Mouse (Mus musculus): ENCODE data around the gene Trim67. TPM values are rescaled to one million over a fixed set of nuclear protein-coding genes. Genes with fewer than 3 reads are reported as not detected.
A peak's percentile ranks its signal among the peaks of the same experiment; 100 is the strongest.

Gene Trim67
- polyA plus RNA-seq, 1 experiment: 0.09 TPM

DNA sequence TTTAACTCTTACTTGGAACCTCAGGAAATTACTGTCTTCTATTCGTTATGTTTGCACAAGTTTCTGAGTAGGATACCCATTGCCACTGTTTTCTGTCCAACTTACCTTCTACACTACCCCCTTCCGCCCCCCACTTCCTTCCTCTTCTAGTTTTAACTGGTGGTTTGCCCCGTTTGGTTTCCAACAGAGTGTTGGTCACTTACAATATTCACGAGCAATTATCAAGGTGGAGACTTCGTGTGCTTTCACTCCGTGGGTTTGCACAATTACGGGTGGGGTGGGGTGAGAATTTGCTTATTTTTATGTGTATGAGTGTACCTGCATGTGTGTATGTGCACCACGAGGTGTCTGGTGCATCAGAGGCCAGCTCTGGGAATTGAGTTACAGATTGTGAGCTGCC is 70.8 kb downstream of the Trim67 start:
- Histone ChIP-seq H3K4me1 (ENCODE audit: control insufficient read depth, insufficient read depth, low read length) (peaks cover 38% of the 10 kb centered on the region), H3K27ac (ENCODE audit: insufficient read depth, low read depth, low read length) (peak overlapping the region; percentile 7; the same call in 1 of the 2 replicates), H3K4me3 (ENCODE audit: insufficient read depth, low read length) (peak overlapping the region; percentile 99)
- TF ChIP-seq POLR2A (IDR thresholded peaks at IDR 0.05; ENCODE audit: borderline replicate concordance, low read depth, low read length): no peak
- TF ChIP-seq CTCF (IDR thresholded peaks at IDR 0.05; ENCODE audit: low read depth, low read length): no peak

DNA sequence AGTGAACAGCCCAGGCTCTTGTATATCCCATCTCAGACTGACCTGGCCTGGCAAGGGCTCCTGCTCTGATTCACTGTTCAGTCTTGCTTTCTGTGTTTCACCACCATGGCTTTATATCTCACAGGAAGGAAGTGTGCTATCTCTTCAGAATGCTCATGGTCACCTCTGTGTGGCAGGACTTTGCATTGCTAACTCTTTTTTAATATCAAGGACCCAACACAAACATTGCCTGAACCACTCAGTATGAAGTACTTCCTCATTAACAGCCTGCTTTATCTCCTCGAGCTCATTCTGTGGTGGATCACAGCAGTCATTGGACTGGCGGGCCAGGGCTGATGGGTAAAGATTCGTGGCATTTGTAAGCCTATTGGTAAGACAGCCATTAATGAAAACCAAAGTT is 73.8 kb downstream of the Trim67 start:
- Histone ChIP-seq H3K27ac (ENCODE audit: insufficient read depth, low read depth, low read length) (no peak overlapping the region), H3K4me1 (ENCODE audit: control insufficient read depth, insufficient read depth, low read length) (peaks cover 38% of the 10 kb centered on the region), H3K4me3 (ENCODE audit: insufficient read depth, low read length) (no peak overlapping the region)
- TF ChIP-seq CTCF (IDR thresholded peaks at IDR 0.05; ENCODE audit: low read depth, low read length) (no peak), POLR2A (IDR thresholded peaks at IDR 0.05; ENCODE audit: borderline replicate concordance, low read depth, low read length) (no peak)

DNA sequence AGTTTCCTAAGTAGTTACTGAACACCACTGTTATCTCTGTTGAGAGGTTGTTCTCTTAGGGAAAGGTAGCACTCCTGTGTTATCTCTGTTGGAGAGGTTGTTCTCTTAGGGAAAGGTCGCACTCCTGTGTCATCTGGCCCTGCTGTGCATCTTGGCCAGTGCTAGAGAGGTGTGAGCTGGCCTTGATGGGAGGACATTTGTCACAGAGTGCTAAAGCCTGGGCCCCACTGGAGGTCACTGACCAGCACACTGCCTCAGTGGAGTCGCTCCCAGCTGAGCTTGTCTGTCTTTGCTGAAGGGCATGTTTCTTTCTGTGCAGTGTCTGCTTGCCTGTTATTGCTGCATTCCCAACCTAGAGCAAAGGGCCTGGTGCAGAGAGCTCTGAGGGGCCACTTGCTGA is 74.2 kb downstream of the Trim67 start:
- H3K4me3 ChIP-seq (ENCODE audit: insufficient read depth, low read length): no peak overlapping the region
- H3K4me1 ChIP-seq (ENCODE audit: control insufficient read depth, insufficient read depth, low read length): peaks cover 38% of the 10 kb centered on the region
- no peak overlapping the region for H3K27ac ChIP-seq (ENCODE audit: insufficient read depth, low read depth, low read length)
- no peak for TF ChIP-seq POLR2A (IDR thresholded peaks at IDR 0.05; ENCODE audit: borderline replicate concordance, low read depth, low read length)
- no peak for TF ChIP-seq CTCF (IDR thresholded peaks at IDR 0.05; ENCODE audit: low read depth, low read length)

DNA sequence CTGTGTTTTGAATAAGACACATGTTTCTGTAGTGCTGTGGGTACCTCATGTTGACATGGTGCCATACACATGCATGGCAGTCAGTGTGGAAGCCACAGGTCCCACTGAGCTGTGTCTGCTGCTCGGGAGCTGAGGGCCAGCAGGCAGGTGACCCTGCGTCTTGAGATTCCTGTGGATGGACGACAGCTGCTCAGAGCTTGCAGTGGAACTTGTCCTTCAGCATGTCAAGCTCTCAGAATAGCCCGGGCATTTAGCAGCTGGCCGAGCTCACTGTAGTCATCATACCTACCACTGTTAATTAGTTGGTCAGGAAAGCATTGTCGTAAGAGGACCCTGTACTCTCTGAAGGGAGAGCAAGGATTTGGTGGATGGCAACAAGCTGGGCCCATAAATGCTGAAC is 76.8 kb downstream of the Trim67 start:
- Histone ChIP-seq H3K27ac (ENCODE audit: insufficient read depth, low read depth, low read length) (no peak overlapping the region), H3K4me3 (ENCODE audit: insufficient read depth, low read length) (no peak overlapping the region), H3K4me1 (ENCODE audit: control insufficient read depth, insufficient read depth, low read length) (peaks cover 33% of the 10 kb centered on the region)
- TF ChIP-seq CTCF (IDR thresholded peaks at IDR 0.05; ENCODE audit: low read depth, low read length) (no peak), POLR2A (IDR thresholded peaks at IDR 0.05; ENCODE audit: borderline replicate concordance, low read depth, low read length) (no peak)

DNA sequence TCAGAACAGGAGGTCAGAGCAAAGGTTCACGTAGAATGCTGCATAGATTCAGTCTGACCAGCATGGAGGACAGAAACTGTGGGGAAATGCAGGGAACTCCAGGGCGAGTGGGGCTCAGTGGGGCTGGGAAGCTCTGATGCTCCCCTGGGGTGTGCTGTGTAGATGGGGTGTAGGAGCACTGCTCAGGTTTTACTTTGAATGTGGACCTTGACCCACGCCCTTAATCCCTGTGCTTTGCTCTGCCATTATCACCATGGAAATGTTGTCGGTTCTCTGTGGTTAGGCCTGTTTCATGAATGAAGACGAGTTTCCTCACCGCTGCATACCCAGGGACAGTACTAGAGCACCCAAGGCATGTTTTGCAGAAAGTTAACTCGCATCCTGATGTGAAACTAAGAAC is 78.6 kb downstream of the Trim67 start:
- Histone ChIP-seq H3K4me3 (ENCODE audit: insufficient read depth, low read length) (no peak overlapping the region), H3K27ac (ENCODE audit: insufficient read depth, low read depth, low read length) (no peak overlapping the region), H3K4me1 (ENCODE audit: control insufficient read depth, insufficient read depth, low read length) (peaks cover 21% of the 10 kb centered on the region)
- TF ChIP-seq POLR2A (IDR thresholded peaks at IDR 0.05; ENCODE audit: borderline replicate concordance, low read depth, low read length) (no peak), CTCF (IDR thresholded peaks at IDR 0.05; ENCODE audit: low read depth, low read length) (no peak)

DNA sequence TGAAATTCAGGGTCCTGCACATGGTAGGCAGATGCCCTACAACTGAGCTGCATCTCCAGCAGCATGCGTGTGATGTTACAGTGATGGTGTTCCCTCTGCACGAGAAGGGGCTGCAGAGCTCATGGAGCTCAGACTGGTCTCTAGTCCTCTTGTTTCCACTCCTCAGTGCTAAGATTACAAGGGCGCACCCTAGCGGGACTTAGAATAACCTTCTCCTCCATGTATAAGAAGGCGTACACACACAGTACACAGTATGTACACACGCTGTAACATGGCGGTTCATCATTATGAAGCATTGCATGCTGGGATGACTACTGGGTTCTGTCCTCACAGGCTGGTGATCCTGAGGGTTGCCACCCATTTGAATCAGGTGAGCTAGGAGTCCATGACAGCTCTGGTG is 79.2 kb downstream of the Trim67 start:
- H3K4me1 ChIP-seq (ENCODE audit: control insufficient read depth, insufficient read depth, low read length): peaks cover 17% of the 10 kb centered on the region
- no peak overlapping the region for H3K4me3 ChIP-seq (ENCODE audit: insufficient read depth, low read length)
- no peak for TF ChIP-seq CTCF (IDR thresholded peaks at IDR 0.05; ENCODE audit: low read depth, low read length)
- no peak for TF ChIP-seq POLR2A (IDR thresholded peaks at IDR 0.05; ENCODE audit: borderline replicate concordance, low read depth, low read length)
- no peak overlapping the region for H3K27ac ChIP-seq (ENCODE audit: insufficient read depth, low read depth, low read length)

DNA sequence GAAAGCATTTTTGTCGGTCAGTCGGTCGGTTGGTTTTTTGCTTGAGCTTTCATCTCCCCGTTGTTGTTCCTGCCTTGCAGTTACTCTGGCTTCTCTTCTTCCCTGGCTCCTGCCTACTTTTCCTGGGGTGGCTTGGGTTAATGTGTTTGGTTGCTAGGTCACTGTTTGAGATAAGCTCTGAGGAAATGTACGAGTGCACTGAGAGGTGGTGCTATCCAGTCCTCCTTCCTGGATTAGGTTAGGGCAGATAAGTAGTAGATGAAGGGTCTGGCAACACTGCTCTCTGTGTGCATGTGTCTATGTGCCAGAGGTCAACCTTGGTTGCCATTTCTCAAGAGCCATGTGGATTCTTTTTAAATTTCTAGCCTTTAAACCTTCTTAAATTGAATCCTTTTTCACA is 79.8 kb downstream of the Trim67 start:
- H3K4me3 ChIP-seq (ENCODE audit: insufficient read depth, low read length): no peak overlapping the region
- peaks cover 11% of the 10 kb centered on the region for H3K4me1 ChIP-seq (ENCODE audit: control insufficient read depth, insufficient read depth, low read length)
- TF ChIP-seq POLR2A (IDR thresholded peaks at IDR 0.05; ENCODE audit: borderline replicate concordance, low read depth, low read length): no peak
- TF ChIP-seq CTCF (IDR thresholded peaks at IDR 0.05; ENCODE audit: low read depth, low read length): no peak
- H3K27ac ChIP-seq (ENCODE audit: insufficient read depth, low read depth, low read length): no peak overlapping the region

DNA sequence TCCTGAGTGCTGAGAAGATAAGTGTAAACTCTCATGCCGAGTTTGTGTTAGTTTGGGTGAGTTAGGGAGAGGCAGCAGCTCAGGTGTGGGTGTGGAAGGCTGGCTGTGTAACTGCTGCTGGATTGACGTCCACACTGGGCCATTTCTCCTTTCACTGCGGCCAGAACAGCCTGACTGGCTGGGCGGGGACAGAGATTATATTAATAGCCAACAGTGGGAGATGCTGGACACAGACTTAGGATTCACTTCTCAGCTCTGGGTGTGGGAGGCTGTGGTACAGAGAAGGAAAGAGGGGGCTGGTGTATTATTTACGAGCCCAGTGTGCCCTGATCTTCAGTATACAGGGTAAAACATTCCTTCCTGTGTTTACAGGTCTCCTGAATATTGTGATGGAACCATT is 85.2 kb downstream of the Trim67 start:
- TF ChIP-seq POLR2A (IDR thresholded peaks at IDR 0.05; ENCODE audit: borderline replicate concordance, low read depth, low read length) (no peak), CTCF (IDR thresholded peaks at IDR 0.05; ENCODE audit: low read depth, low read length) (no peak)
- H3K4me3 ChIP-seq (ENCODE audit: insufficient read depth, low read length): no peak overlapping the region
- H3K27ac ChIP-seq (ENCODE audit: insufficient read depth, low read depth, low read length): no peak overlapping the region
- no peaks in the 10 kb centered on the region for H3K4me1 ChIP-seq (ENCODE audit: control insufficient read depth, insufficient read depth, low read length)

DNA sequence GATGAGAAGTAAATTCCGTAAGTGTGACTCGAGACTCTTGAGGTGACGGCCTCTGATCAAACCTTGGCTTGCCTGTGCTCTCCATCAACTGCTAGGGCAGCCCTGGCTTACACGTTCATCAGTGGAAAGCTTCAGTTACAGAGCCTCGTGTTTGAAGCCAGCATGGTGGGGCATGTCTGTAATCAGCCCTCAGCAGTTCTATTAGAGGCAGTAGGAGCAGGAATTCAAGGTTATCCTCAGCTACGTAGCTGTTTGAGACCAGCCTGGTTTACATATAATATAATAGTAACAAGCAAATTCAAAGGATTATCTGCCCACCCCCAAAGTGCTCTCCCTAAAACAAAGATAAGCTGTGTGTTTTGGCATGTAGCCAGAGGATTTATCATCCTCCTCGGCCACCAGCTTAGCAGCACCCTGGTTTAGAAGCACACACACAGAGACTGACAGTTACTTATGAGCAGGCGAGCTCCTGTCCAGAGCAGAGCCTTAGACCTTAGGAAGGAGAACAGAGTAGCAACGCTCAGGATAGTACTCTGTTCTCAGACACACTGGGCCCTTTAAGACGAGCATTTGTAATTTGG is 86.1 kb downstream of the Trim67 start:
- TF ChIP-seq POLR2A (IDR thresholded peaks at IDR 0.05; ENCODE audit: borderline replicate concordance, low read depth, low read length) (no peak), CTCF (IDR thresholded peaks at IDR 0.05; ENCODE audit: low read depth, low read length) (no peak)
- no peak overlapping the region for H3K27ac ChIP-seq (ENCODE audit: insufficient read depth, low read depth, low read length)
- no peaks in the 10 kb centered on the region for H3K4me1 ChIP-seq (ENCODE audit: control insufficient read depth, insufficient read depth, low read length)
- no peak overlapping the region for H3K4me3 ChIP-seq (ENCODE audit: insufficient read depth, low read length)

Other genes with a start within 250 kb of the Trim67 start
- gene Agt, start 223.4 kb upstream of the Trim67 start, polyA plus RNA-seq (2012; ENCODE audit: insufficient read depth, insufficient read length, missing spikeins): not detected in 2 replicates
- gene Capn9, start 217.0 kb upstream of the Trim67 start, polyA plus RNA-seq (2012; ENCODE audit: insufficient read depth, insufficient read length, missing spikeins): not detected in 2 replicates
- 8.7 and 9.3 TPM in 2 replicates for gene 2310022B05Rik, start 129.7 kb upstream of the Trim67 start, polyA plus RNA-seq (2012; ENCODE audit: insufficient read depth, insufficient read length, missing spikeins)
- 30.6 and 33.5 TPM in 2 replicates for gene Ttc13, start 71.1 kb upstream of the Trim67 start, polyA plus RNA-seq (2012; ENCODE audit: insufficient read depth, insufficient read length, missing spikeins)
- 3.9 and 4.5 TPM in 2 replicates for gene Arv1, start 71.0 kb upstream of the Trim67 start, polyA plus RNA-seq (2012; ENCODE audit: insufficient read depth, insufficient read length, missing spikeins)
- not detected in 2 replicates for gene Fam89a, start 41.3 kb upstream of the Trim67 start, polyA plus RNA-seq (2012; ENCODE audit: insufficient read depth, insufficient read length, missing spikeins)
- gene Gnpat, start 69.9 kb downstream of the Trim67 start, polyA plus RNA-seq (2012; ENCODE audit: insufficient read depth, insufficient read length, missing spikeins): 33.4 and 34.6 TPM in 2 replicates
- 12.8 and 16.6 TPM in 2 replicates for gene 2810004N23Rik, start 70.0 kb downstream of the Trim67 start, polyA plus RNA-seq (2012; ENCODE audit: insufficient read depth, insufficient read length, missing spikeins)
- gene Exoc8, start 104.6 kb downstream of the Trim67 start, polyA plus RNA-seq (2012; ENCODE audit: insufficient read depth, insufficient read length, missing spikeins): 11.8 and 12.4 TPM in 2 replicates
- 14.1 and 14.5 TPM in 2 replicates for gene Sprtn, start 104.8 kb downstream of the Trim67 start, polyA plus RNA-seq (2012; ENCODE audit: insufficient read depth, insufficient read length, missing spikeins)
- gene Egln1, start 156.2 kb downstream of the Trim67 start, polyA plus RNA-seq (2012; ENCODE audit: insufficient read depth, insufficient read length, missing spikeins): 27.7 and 30.9 TPM in 2 replicates
- 32.7 and 36.9 TPM in 2 replicates for gene Tsnax, start 219.9 kb downstream of the Trim67 start, polyA plus RNA-seq (2012; ENCODE audit: insufficient read depth, insufficient read length, missing spikeins)